Mouse (Mus musculus): ENCODE measurements around the gene Uhrf1. TPM values are rescaled to one million over a fixed set of nuclear protein-coding genes. Genes with fewer than 3 reads are reported as not detected.
A peak's percentile ranks its signal among the peaks of the same experiment; 100 is the strongest.

The Uhrf1 gene
- total and polyA plus RNA-seq, 3 experiments = 108 to 196 (median 186) TPM

DNA sequence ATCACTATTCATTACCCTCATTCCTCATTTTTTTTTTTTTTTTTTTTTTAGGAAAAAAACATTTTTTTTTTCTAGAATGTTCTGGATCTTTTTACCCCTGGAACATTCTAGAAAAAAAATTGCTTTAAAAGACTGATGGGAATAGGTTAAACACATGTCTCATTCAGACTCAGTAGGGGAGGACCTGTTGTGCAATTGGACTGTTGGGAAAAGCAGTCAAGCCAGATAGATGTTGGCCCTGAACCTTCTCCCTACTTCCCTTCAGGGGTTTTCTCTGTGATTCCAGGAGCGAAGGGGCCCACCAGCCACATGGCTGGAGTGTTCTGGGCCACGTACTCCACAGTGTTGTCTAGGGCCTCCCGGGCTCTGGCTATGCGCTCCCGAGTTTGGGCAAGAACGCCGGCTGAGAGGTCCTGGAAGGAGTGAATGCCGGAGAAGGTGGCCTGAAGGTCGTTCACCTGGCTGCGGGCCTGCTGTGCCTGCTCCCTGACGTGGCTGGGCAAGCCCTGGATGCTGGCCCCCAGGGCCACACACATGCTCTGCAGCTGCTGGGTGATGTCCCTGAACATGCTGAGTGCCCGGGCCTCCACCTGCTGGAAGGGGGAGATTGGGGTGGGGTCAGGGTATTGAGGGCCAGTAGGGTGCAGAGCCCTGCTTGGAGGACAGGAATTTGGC, 23.5 kb upstream of the Uhrf1 start:
- Histone ChIP-seq H3K4me1 (ENCODE audit: insufficient read depth, low read depth, low read length) (peaks cover 67% of the 10 kb centered on the region), H3K4me3 (ENCODE audit: low read depth, low read length) (no peak overlapping the region), H3K36me3 (replicated peaks) (peaks cover 40% of the 10 kb centered on the region), H3K9me3 (replicated peaks) (no peaks in the 10 kb centered on the region), H3K27me3 (ENCODE audit: insufficient read depth, low read length) (no peaks in the 10 kb centered on the region)
- no peak for TF ChIP-seq CTCF (IDR thresholded peaks at IDR 0.05; ENCODE audit: low read depth, low read length)
- TF ChIP-seq GATA2 (IDR thresholded peaks at IDR 0.05; ENCODE audit: borderline replicate concordance, low read depth, low read length) = no peak
- no peak for TF ChIP-seq POLR2AphosphoS5 (IDR thresholded peaks at IDR 0.05; ENCODE audit: insufficient replicate concordance, low read depth, low read length)
- TF ChIP-seq GATA1 (IDR thresholded peaks at IDR 0.05; ENCODE audit: borderline replicate concordance, low read length) = no peak
- TF ChIP-seq TAL1 (conservative IDR thresholded peaks at IDR 0.05; ENCODE audit: low read depth, low read length) = no peak
- ATAC-seq (ENCODE audit: extremely low read depth, insufficient number of reproducible peaks, low FRiP score, poor library complexity, severe bottlenecking) (no peak), DNase-seq (ENCODE audit: low spot score) (no peak)

- no peaks in the 10 kb centered on the region for H3K27me3 ChIP-seq (ENCODE audit: insufficient read depth, low read length)
- DNase-seq (ENCODE audit: low spot score) (no peak), ATAC-seq (ENCODE audit: extremely low read depth, insufficient number of reproducible peaks, low FRiP score, poor library complexity, severe bottlenecking) (no peak)
- no peaks in the 10 kb centered on the region for H3K9me3 ChIP-seq (replicated peaks)
- peak overlapping the region; percentile 34; the same call in 1 of the 2 replicates for H3K4me3 ChIP-seq (ENCODE audit: low read depth, low read length)
- H3K36me3 ChIP-seq (replicated peaks) = peaks cover 56% of the 10 kb centered on the region
- no peak for TF ChIP-seq POLR2AphosphoS5 (IDR thresholded peaks at IDR 0.05; ENCODE audit: insufficient replicate concordance, low read depth, low read length)
- TF ChIP-seq GATA2 (IDR thresholded peaks at IDR 0.05; ENCODE audit: borderline replicate concordance, low read depth, low read length) = no peak
- H3K4me1 ChIP-seq (ENCODE audit: insufficient read depth, low read depth, low read length) = peaks cover 61% of the 10 kb centered on the region
These were observed 21.9 kb upstream of the Uhrf1 start for GRCm38 (mm10) chr17:56281193-56281592.

DNA sequence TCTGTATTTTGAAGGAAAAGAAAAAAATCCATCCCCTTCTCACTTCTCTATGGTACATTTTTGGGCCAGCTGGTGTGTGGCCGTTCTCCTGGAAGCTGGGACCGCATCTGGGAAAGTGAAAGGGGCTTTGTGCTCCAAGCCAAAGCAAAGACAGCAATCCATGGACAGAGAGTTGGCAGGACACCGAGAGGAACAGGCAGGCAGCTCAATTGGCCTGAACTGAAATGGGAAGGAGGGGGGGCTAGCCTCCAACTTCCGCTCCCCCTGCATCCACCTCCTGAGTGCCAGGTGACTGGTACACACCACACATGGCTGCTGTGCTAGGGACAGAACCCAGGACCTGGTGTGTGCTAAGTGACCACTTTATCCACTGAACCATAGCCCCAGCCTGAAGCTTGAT, 20.3 kb upstream of the Uhrf1 start:
- Histone ChIP-seq H3K4me1 (ENCODE audit: insufficient read depth, low read depth, low read length) (peaks cover 62% of the 10 kb centered on the region), H3K36me3 (replicated peaks) (peaks cover 65% of the 10 kb centered on the region), H3K9me3 (replicated peaks) (no peaks in the 10 kb centered on the region), H3K4me3 (ENCODE audit: low read depth, low read length) (0 out of 2 replicates have a peak overlapping the region, but pooled peaks have one; percentile 8), H3K27me3 (ENCODE audit: insufficient read depth, low read length) (no peaks in the 10 kb centered on the region)
- no peak for TF ChIP-seq GATA2 (IDR thresholded peaks at IDR 0.05; ENCODE audit: borderline replicate concordance, low read depth, low read length)
- DNase-seq (ENCODE audit: low spot score) (no peak), ATAC-seq (ENCODE audit: extremely low read depth, insufficient number of reproducible peaks, low FRiP score, poor library complexity, severe bottlenecking) (no peak)

DNA sequence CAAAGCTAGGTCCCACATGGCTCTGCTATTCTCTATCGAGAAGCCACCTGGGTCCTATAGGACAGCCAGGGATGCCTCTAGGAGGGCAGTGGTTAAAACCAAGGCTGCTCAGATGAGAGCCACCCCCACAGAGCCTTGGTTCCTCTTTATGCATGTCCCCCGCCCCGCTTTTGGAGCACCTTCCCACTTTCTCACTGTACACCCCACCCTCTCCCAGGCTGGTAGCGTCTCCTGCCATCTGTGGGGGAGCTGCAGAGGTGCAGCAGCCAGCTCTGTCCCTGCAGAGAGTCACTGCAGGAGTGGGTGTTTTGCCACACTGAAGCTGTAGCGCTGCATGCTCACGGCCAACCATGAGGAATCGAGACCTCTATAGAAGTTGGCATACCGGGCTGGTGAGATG, 19.8 kb upstream of the Uhrf1 start:
- H3K9me3 ChIP-seq (replicated peaks) = no peaks in the 10 kb centered on the region
- DNase-seq (ENCODE audit: low spot score) (no peak), ATAC-seq (ENCODE audit: extremely low read depth, insufficient number of reproducible peaks, low FRiP score, poor library complexity, severe bottlenecking) (no peak)
- no peak overlapping the region; the same call in 1 of the 2 replicates for H3K4me3 ChIP-seq (ENCODE audit: low read depth, low read length)
- H3K4me1 ChIP-seq (ENCODE audit: insufficient read depth, low read depth, low read length) = peaks cover 63% of the 10 kb centered on the region
- TF ChIP-seq POLR2AphosphoS5 (IDR thresholded peaks at IDR 0.05; ENCODE audit: insufficient replicate concordance, low read depth, low read length) (no peak), CTCF (IDR thresholded peaks at IDR 0.05; ENCODE audit: low read depth, low read length) (no peak), GATA1 (IDR thresholded peaks at IDR 0.05; ENCODE audit: borderline replicate concordance, low read length) (no peak), GATA2 (IDR thresholded peaks at IDR 0.05; ENCODE audit: borderline replicate concordance, low read depth, low read length) (no peak), TAL1 (conservative IDR thresholded peaks at IDR 0.05; ENCODE audit: low read depth, low read length) (no peak)
- peaks cover 65% of the 10 kb centered on the region for H3K36me3 ChIP-seq (replicated peaks)
- no peaks in the 10 kb centered on the region for H3K27me3 ChIP-seq (ENCODE audit: insufficient read depth, low read length)

- H3K36me3 ChIP-seq (replicated peaks) = peaks cover 48% of the 10 kb centered on the region
These were observed 17.1 kb upstream of the Uhrf1 start for GRCm38 (mm10) chr17:56285995-56286394.

GRCm38 (mm10) chr17:56287830-56288229, 15.3 kb upstream of the Uhrf1 start:
- ATAC-seq (ENCODE audit: extremely low read depth, insufficient number of reproducible peaks, low FRiP score, poor library complexity, severe bottlenecking) (peak; percentile 50), DNase-seq (ENCODE audit: low spot score) (no peak)
- Histone ChIP-seq H3K27me3 (ENCODE audit: insufficient read depth, low read length) (0 out of 2 replicates have a peak, but pooled peaks cover 2% of the 10 kb centered on the region), H3K9me3 (replicated peaks) (no peaks in the 10 kb centered on the region), H3K36me3 (replicated peaks) (peaks cover 41% of the 10 kb centered on the region), H3K4me3 (ENCODE audit: low read depth, low read length) (peak overlapping the region; percentile 62), H3K4me1 (ENCODE audit: insufficient read depth, low read depth, low read length) (peaks cover 79% of the 10 kb centered on the region)
- TF ChIP-seq GATA2 (IDR thresholded peaks at IDR 0.05; ENCODE audit: borderline replicate concordance, low read depth, low read length) (no peak), CTCF (IDR thresholded peaks at IDR 0.05; ENCODE audit: low read depth, low read length) (no peak), TAL1 (conservative IDR thresholded peaks at IDR 0.05; ENCODE audit: low read depth, low read length) (no peak), POLR2AphosphoS5 (IDR thresholded peaks at IDR 0.05; ENCODE audit: insufficient replicate concordance, low read depth, low read length) (no peak), GATA1 (IDR thresholded peaks at IDR 0.05; ENCODE audit: borderline replicate concordance, low read length) (no peak)

More at GRCm38 (mm10) chr17:56285995-56286394, 17.1 kb upstream of the Uhrf1 start:
- peaks cover 73% of the 10 kb centered on the region for H3K4me1 ChIP-seq (ENCODE audit: insufficient read depth, low read depth, low read length)
- no peaks in the 10 kb centered on the region for H3K27me3 ChIP-seq (ENCODE audit: insufficient read depth, low read length)
- ATAC-seq (ENCODE audit: extremely low read depth, insufficient number of reproducible peaks, low FRiP score, poor library complexity, severe bottlenecking) = no peak
- TF ChIP-seq GATA2 (IDR thresholded peaks at IDR 0.05; ENCODE audit: borderline replicate concordance, low read depth, low read length) = no peak
- no peak for TF ChIP-seq POLR2AphosphoS5 (IDR thresholded peaks at IDR 0.05; ENCODE audit: insufficient replicate concordance, low read depth, low read length)
- TF ChIP-seq TAL1 (conservative IDR thresholded peaks at IDR 0.05; ENCODE audit: low read depth, low read length) = no peak
- TF ChIP-seq GATA1 (IDR thresholded peaks at IDR 0.05; ENCODE audit: borderline replicate concordance, low read length) = no peak
- TF ChIP-seq CTCF (IDR thresholded peaks at IDR 0.05; ENCODE audit: low read depth, low read length) = no peak
- no peak overlapping the region for H3K4me3 ChIP-seq (ENCODE audit: low read depth, low read length)
- DNase-seq (ENCODE audit: low spot score) = no peak
- no peaks in the 10 kb centered on the region for H3K9me3 ChIP-seq (replicated peaks)
